Mouse (Mus musculus) duodenum, adult 2 months (tissue): Measurements from ENCODE around the gene Rsph9. TPM values are rescaled to one million over a fixed set of nuclear protein-coding genes. Genes with fewer than 3 reads are reported as not detected.

Experiments used
- polyA plus RNA-seq: library from polyadenylated mRNA; depleted of rRNA; stranded (reverse); fragments of >200 nt; gene quantifications from 2 replicates; pipeline ENCODE4 v1.2.3, GENCODE M21; 2012; ENCODE audit warnings: low replicate concordance; rRNA removed

Gene Rsph9
- polyA plus RNA-seq = 2.2 and 4.9 TPM in 2 replicates

GRCm38 (mm10) chr17:46143578-46144423, at the start of gene Rsph9:
Gene Rsph9, minus strand, starts transcription at chr17:46144216.

DNA sequence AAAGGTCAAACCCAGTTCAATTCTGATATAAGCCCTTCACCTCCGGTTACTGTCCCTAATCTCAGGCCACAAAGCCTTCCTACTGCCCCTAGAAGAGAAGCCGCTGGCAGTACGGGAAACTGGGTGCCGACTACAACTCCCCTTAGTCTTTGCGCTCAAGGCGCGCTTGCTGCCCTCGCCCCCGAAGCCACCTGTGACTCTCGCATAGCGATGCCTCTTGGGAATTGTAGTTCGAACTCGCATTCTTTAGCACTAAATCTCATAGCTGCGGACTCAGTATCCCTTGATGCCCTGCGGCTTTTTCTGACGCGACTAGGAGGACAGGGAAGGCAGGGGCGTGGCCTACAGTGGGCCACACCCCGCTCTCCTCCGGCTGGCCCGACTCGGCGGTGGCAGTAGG, 16.7 kb upstream of the Rsph9 start, which contains the start of gene Gtpbp2:
Gene Gtpbp2 (plus strand): TSS at position 347 of the 400 bp plus-strand sequence.

GRCm38 (mm10) chr17:46152847-46153782, 9.1 kb upstream of the Rsph9 start, which contains the start of gene Mad2l1bp:
Gene Mad2l1bp, minus strand, starts transcription at chr17:46153553.

GRCm38 (mm10) chr17:46110402-46111289, 33.4 kb downstream of the Rsph9 start, which contains the start of gene Mrps18a:
Gene Mrps18a, plus strand, starts transcription at chr17:46110986.

Other genes with a start within 250 kb of the Rsph9 start
- gene Vegfa, start 111.8 kb downstream of the Rsph9 start, polyA plus RNA-seq = 101 and 171 TPM in 2 replicates
- gene Mrps18a, start 33.2 kb downstream of the Rsph9 start, polyA plus RNA-seq = 17.1 and 19.4 TPM in 2 replicates
- gene Mad2l1bp, start 9.3 kb upstream of the Rsph9 start, polyA plus RNA-seq = 12.1 and 19.8 TPM in 2 replicates
- 93.2 and 135 TPM in 2 replicates for gene Gtpbp2, start 16.8 kb upstream of the Rsph9 start, polyA plus RNA-seq
- gene Polh, start 58.4 kb upstream of the Rsph9 start, polyA plus RNA-seq = 0.92 and 1.5 TPM in 2 replicates
- 5.5 and 7.3 TPM in 2 replicates for gene Xpo5, start 58.6 kb upstream of the Rsph9 start, polyA plus RNA-seq
- 19.3 and 22.3 TPM in 2 replicates for gene Polr1c, start 103.8 kb upstream of the Rsph9 start, polyA plus RNA-seq
- gene Yipf3, start 103.9 kb upstream of the Rsph9 start, polyA plus RNA-seq = 255 and 304 TPM in 2 replicates
- gene Lrrc73, start 109.3 kb upstream of the Rsph9 start, polyA plus RNA-seq = 1.0 and 2.1 TPM in 2 replicates
- 85.8 and 90.0 TPM in 2 replicates for gene Tjap1, start 138.8 kb upstream of the Rsph9 start, polyA plus RNA-seq
- 0.48 and 0.71 TPM in 2 replicates for gene Dlk2, start 153.2 kb upstream of the Rsph9 start, polyA plus RNA-seq
- 38.3 and 51.7 TPM in 2 replicates for gene Abcc10, start 184.1 kb upstream of the Rsph9 start, polyA plus RNA-seq
- 1.4 and 3.3 TPM in 2 replicates for gene Zfp318, start 239.5 kb upstream of the Rsph9 start, polyA plus RNA-seq